Mouse (Mus musculus): ENCODE data around the gene Mrpl57. TPM values are rescaled to one million over a fixed set of nuclear protein-coding genes. Genes with fewer than 3 reads are reported as not detected.

Mrpl57 gene
- total RNA-seq, 2 experiments from 2014 or later, result 64.5 to 72.0 TPM

GRCm38 (mm10) chr14:57858601-57859000 lies 32.6 kb downstream of the Mrpl57 start:
- DNase-seq (ENCODE audit: low spot score in 2 of 2), result no peak

- no peak for DNase-seq (ENCODE audit: low spot score in 2 of 2)
Observed at GRCm38 (mm10) chr14:57859520-57859919, 33.5 kb downstream of the Mrpl57 start.

- DNase-seq (ENCODE audit: low spot score in 2 of 2), result no peak
Observed at GRCm38 (mm10) chr14:57861987-57862412, 36.0 kb downstream of the Mrpl57 start.

- peak in 1 of 2 experiments; percentile 34 for DNase-seq (ENCODE audit: low spot score in 2 of 2)
Observed at GRCm38 (mm10) chr14:57863129-57863528, 37.1 kb downstream of the Mrpl57 start.

- no peak for DNase-seq (ENCODE audit: low spot score in 2 of 2)
Observed at GRCm38 (mm10) chr14:57865256-57865655, 39.2 kb downstream of the Mrpl57 start.

- peak in 1 of 2 experiments; percentile 53 for DNase-seq (ENCODE audit: low spot score in 2 of 2)
Observed at GRCm38 (mm10) chr14:57866676-57867276, 40.7 kb downstream of the Mrpl57 start.

GRCm38 (mm10) chr14:57877921-57878320 lies 51.9 kb downstream of the Mrpl57 start:
- no peak for DNase-seq (ENCODE audit: low spot score in 2 of 2)

Small RNA genes within 50 kb of the gene (microRNA-seq; reads per million reads assigned to microRNA genes)
- 1.2 to 1.7 reads per million in 2 experiments for gene Mir3077

Other genes with a start within 250 kb of the Mrpl57 start
- gene Xpo4, start 160.8 kb upstream of the Mrpl57 start, total RNA-seq (2021), result 10 to 100 TPM; 12.2 to 13.1 TPM
- gene Gm49361, start 80.1 kb upstream of the Mrpl57 start, total RNA-seq (2021), result 1 to 10 TPM in 1 of 2 experiments, under 1 TPM in 1; 0.30 to 2.5 TPM
- gene Lats2, start 67.8 kb upstream of the Mrpl57 start, total RNA-seq (2021), result 10 to 100 TPM; 52.7 to 54.4 TPM
- gene Sap18, start 28.1 kb upstream of the Mrpl57 start, total RNA-seq (2021), result 10 to 100 TPM; 44.9 to 58.8 TPM
- under 1 TPM; 0.32 to 0.58 TPM for gene Ska3, start within 50 bp of the Mrpl57 start, total RNA-seq (2021)
- 10 to 100 TPM; 45.1 to 48.4 TPM for gene Zdhhc20, start 64.0 kb downstream of the Mrpl57 start, total RNA-seq (2021)
- gene Micu2, start 173.0 kb downstream of the Mrpl57 start, total RNA-seq (2021), result 10 to 100 TPM; 23.5 to 23.8 TPM
- gene Fgf9, start 244.3 kb downstream of the Mrpl57 start, total RNA-seq (2021), result 10 to 100 TPM; 17.2 to 18.4 TPM